Mouse (Mus musculus): Measurements from ENCODE around the gene Lce1j. TPM values are rescaled to one million over a fixed set of nuclear protein-coding genes. Genes with fewer than 3 reads are reported as not detected.

Lce1j gene
- polyA plus RNA-seq, 1 experiment: not detected

DNA sequence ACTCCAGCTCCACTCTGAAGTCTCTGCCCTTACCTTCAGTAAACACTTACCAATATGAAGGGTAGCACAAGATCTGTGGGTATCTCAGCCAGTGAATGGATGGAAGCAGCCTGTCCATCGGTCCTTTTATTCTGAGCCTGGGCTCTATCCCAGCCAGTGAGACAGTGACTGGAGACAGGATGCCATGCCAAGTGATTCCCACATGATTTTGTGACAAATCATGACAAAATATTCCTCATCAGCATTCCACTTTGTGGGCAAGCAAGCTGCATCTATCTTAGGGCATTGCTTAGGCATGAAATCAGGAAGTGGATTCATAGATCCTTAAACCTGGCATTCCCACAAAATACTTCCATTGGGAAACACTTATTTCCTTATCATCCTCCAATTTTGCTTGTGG is 38.1 kb downstream of the Lce1j start, which contains the start of gene Lce1g:
Gene Lce1g, minus strand, starts transcription at position 101 of the 400 bp plus-strand sequence.
- 90% methylated on average over 1 of the region's 1 CpGs for WGBS
- no peak within 1 kb of the TSS for H3K27ac ChIP-seq (ENCODE audit: insufficient read depth, low read depth, low read length)
- H3K4me1 ChIP-seq (ENCODE audit: control insufficient read depth, insufficient read depth, low read length): no peaks in the 10 kb centered on the region
- H3K4me3 ChIP-seq (ENCODE audit: insufficient read depth, low read depth, low read length): no peak within 1 kb of the TSS
- no peak for TF ChIP-seq CTCF (IDR thresholded peaks at IDR 0.05; ENCODE audit: insufficient read depth, low read depth, low read length)
- TF ChIP-seq POLR2A (IDR thresholded peaks at IDR 0.05; ENCODE audit: insufficient read depth, low read depth, low read length): no peak

DNA sequence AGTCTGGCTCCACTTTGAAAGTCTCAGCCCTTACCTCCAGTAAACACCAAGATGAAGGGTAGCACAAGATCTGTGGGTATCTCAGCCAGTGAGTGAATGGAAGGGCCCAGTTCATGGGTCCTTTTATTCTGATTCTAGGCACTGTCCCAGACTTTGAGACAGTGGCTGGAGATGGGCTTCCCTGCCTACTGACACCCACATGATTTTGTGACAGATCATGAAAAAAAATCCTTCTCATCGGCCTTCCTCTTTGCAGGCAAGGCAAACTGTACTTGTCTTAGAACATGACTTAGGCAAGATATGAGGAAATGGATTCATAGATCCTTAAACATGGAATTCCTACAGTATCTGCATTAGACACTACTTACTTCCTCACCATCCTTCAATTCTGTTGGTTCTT is 51.3 kb downstream of the Lce1j start, which contains the start of gene Gm38119:
Gene Gm38119, minus strand, starts transcription at position 101 of the 400 bp plus-strand sequence.
- 80% methylated on average over 1 of the region's 1 CpGs for WGBS

More for the DNA sequence above, 51.3 kb downstream of the Lce1j start, which contains the start of gene Gm38119:
- Histone ChIP-seq H3K27ac (ENCODE audit: insufficient read depth, low read depth, low read length) (no peak within 1 kb of the TSS), H3K4me1 (ENCODE audit: control insufficient read depth, insufficient read depth, low read length) (no peaks in the 10 kb centered on the region), H3K4me3 (ENCODE audit: insufficient read depth, low read depth, low read length) (no peak within 1 kb of the TSS)
- no peak for TF ChIP-seq CTCF (IDR thresholded peaks at IDR 0.05; ENCODE audit: insufficient read depth, low read depth, low read length)
- no peak for TF ChIP-seq POLR2A (IDR thresholded peaks at IDR 0.05; ENCODE audit: insufficient read depth, low read depth, low read length)

Other genes starting within 250 kb of the Lce1j start
- not detected in 2 replicates for gene Ivl, start 216.8 kb downstream of the Lce1j start, polyA plus RNA-seq (2012; ENCODE audit: insufficient read depth, insufficient read length, low replicate concordance, missing spikeins)
- not detected in 2 replicates for gene Smcp, start 201.5 kb downstream of the Lce1j start, polyA plus RNA-seq (2012; ENCODE audit: insufficient read depth, insufficient read length, low replicate concordance, missing spikeins)
- not detected in 2 replicates for gene 2210017I01Rik, start 183.0 kb downstream of the Lce1j start, polyA plus RNA-seq (2012; ENCODE audit: insufficient read depth, insufficient read length, low replicate concordance, missing spikeins)
- gene Lce6a, start 168.9 kb downstream of the Lce1j start, polyA plus RNA-seq (2012; ENCODE audit: insufficient read depth, insufficient read length, low replicate concordance, missing spikeins): not detected in 2 replicates
- not detected in 2 replicates for gene Lce1a1, start 142.2 kb downstream of the Lce1j start, polyA plus RNA-seq (2012; ENCODE audit: insufficient read depth, insufficient read length, low replicate concordance, missing spikeins)
- not detected in 2 replicates for gene Lce1b, start 133.6 kb downstream of the Lce1j start, polyA plus RNA-seq (2012; ENCODE audit: insufficient read depth, insufficient read length, low replicate concordance, missing spikeins)
- gene Lce1a2, start 120.2 kb downstream of the Lce1j start, polyA plus RNA-seq (2012; ENCODE audit: insufficient read depth, insufficient read length, low replicate concordance, missing spikeins): not detected in 2 replicates
- not detected in 2 replicates for gene Lce1c, start 111.3 kb downstream of the Lce1j start, polyA plus RNA-seq (2012; ENCODE audit: insufficient read depth, insufficient read length, low replicate concordance, missing spikeins)
- gene Lce1d, start 103.3 kb downstream of the Lce1j start, polyA plus RNA-seq (2012; ENCODE audit: insufficient read depth, insufficient read length, low replicate concordance, missing spikeins): not detected in 2 replicates
- not detected in 2 replicates for gene Lce1e, start 81.4 kb downstream of the Lce1j start, polyA plus RNA-seq (2012; ENCODE audit: insufficient read depth, insufficient read length, low replicate concordance, missing spikeins)
- gene Lce1f, start 70.2 kb downstream of the Lce1j start, polyA plus RNA-seq (2012; ENCODE audit: insufficient read depth, insufficient read length, low replicate concordance, missing spikeins): not detected in 2 replicates
- gene Gm38119, start 51.4 kb downstream of the Lce1j start, polyA plus RNA-seq (2012; ENCODE audit: insufficient read depth, insufficient read length, low replicate concordance, missing spikeins): not detected in 2 replicates
- not detected in 2 replicates for gene Lce1g, start 38.2 kb downstream of the Lce1j start, polyA plus RNA-seq (2012; ENCODE audit: insufficient read depth, insufficient read length, low replicate concordance, missing spikeins)
- not detected in 2 replicates for gene Lce1h, start 25.4 kb downstream of the Lce1j start, polyA plus RNA-seq (2012; ENCODE audit: insufficient read depth, insufficient read length, low replicate concordance, missing spikeins)
- not detected in 2 replicates for gene Lce1i, start 11.6 kb downstream of the Lce1j start, polyA plus RNA-seq (2012; ENCODE audit: insufficient read depth, insufficient read length, low replicate concordance, missing spikeins)
- gene Lce1k, start 17.4 kb upstream of the Lce1j start, polyA plus RNA-seq (2012; ENCODE audit: insufficient read depth, insufficient read length, low replicate concordance, missing spikeins): not detected in 2 replicates
- not detected in 2 replicates for gene Kprp, start 36.7 kb upstream of the Lce1j start, polyA plus RNA-seq (2012; ENCODE audit: insufficient read depth, insufficient read length, low replicate concordance, missing spikeins)
- not detected in 2 replicates for gene Lce1l, start 60.8 kb upstream of the Lce1j start, polyA plus RNA-seq (2012; ENCODE audit: insufficient read depth, insufficient read length, low replicate concordance, missing spikeins)
- gene 2310050C09Rik, start 79.7 kb upstream of the Lce1j start, polyA plus RNA-seq (2012; ENCODE audit: insufficient read depth, insufficient read length, low replicate concordance, missing spikeins): not detected in 2 replicates
- not detected in 2 replicates for gene Lce3a, start 135.7 kb upstream of the Lce1j start, polyA plus RNA-seq (2012; ENCODE audit: insufficient read depth, insufficient read length, low replicate concordance, missing spikeins)
- gene Lce3b, start 142.5 kb upstream of the Lce1j start, polyA plus RNA-seq (2012; ENCODE audit: insufficient read depth, insufficient read length, low replicate concordance, missing spikeins): not detected in 2 replicates
- not detected in 2 replicates for gene Lce3c, start 154.0 kb upstream of the Lce1j start, polyA plus RNA-seq (2012; ENCODE audit: insufficient read depth, insufficient read length, low replicate concordance, missing spikeins)
- gene Lce3d, start 166.9 kb upstream of the Lce1j start, polyA plus RNA-seq (2012; ENCODE audit: insufficient read depth, insufficient read length, low replicate concordance, missing spikeins): not detected in 2 replicates
- not detected in 2 replicates for gene Lce3e, start 176.5 kb upstream of the Lce1j start, polyA plus RNA-seq (2012; ENCODE audit: insufficient read depth, insufficient read length, low replicate concordance, missing spikeins)
- gene Lce3f, start 201.7 kb upstream of the Lce1j start, polyA plus RNA-seq (2012; ENCODE audit: insufficient read depth, insufficient read length, low replicate concordance, missing spikeins): not detected in 2 replicates
- gene Crct1, start 225.2 kb upstream of the Lce1j start, polyA plus RNA-seq (2012; ENCODE audit: insufficient read depth, insufficient read length, low replicate concordance, missing spikeins): not detected in 2 replicates
- gene Lce1m, start 228.5 kb upstream of the Lce1j start, polyA plus RNA-seq (2012; ENCODE audit: insufficient read depth, insufficient read length, low replicate concordance, missing spikeins): not detected in 2 replicates

All from olfactory bulb, adult 2 months (tissue).